Mouse (Mus musculus) stomach, postnatal 0 days (tissue): ENCODE measurements around the gene Tmem110.

ENCODE experiments used
- CTCF ChIP-seq: IDR thresholded peaks from 2 replicates; pipeline ENCODE4 v1.5.1; 2016; ENCODE audit warnings: antibody characterized with exemption, low read depth, mild to moderate bottlenecking, moderate library complexity
- EP300 ChIP-seq: optimal IDR thresholded peaks from 2 replicates; pipeline ENCODE3; 2016; ENCODE audit warnings: antibody characterized with exemption

DNA sequence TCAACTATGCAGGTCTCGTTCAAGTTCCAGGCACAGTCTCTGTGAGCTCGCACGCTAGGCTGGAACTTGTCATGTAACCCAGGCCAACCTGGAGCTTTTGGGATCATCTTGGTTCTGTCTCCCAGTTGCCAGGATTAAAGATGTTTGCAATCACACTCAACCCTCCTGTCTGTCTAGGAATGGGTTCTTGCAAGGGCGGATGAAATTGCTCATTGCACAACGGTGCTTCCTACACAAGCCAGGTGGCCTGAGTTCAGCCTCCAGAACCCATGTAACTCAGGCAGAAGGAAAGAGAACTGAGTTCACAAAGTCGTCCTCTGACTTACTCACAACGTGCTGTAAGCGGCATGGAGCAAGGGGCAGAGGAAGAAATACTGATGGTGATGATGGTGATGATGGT, 85.8 kb downstream of the Tmem110 start:
- TF ChIP-seq CTCF, result no peak
- TF ChIP-seq EP300, result no peak
